Mouse (Mus musculus): Measurements from ENCODE around the gene Elmo1.

Gene Elmo1

DNA sequence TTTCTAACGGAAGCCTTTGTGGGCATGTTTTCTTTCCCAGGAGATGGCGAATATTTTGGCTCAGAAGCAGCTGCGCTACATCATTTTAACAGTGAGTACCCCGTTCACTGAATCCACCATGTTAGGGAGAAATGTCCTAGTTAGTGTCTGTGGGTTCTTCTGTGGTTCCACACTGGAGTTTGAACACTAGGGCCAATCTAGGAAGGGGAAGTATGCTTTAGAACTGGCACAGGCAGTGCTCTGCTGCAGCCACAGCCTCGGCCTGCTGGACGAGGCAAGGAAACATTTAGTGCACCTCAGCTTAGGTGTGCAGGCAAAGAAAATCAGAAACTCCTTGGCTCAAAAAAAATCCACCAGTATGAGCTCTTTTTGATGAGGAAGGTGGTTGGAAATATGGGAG lies 196.3 kb downstream of the Elmo1 start:
- DNase-seq = no peak

DNA sequence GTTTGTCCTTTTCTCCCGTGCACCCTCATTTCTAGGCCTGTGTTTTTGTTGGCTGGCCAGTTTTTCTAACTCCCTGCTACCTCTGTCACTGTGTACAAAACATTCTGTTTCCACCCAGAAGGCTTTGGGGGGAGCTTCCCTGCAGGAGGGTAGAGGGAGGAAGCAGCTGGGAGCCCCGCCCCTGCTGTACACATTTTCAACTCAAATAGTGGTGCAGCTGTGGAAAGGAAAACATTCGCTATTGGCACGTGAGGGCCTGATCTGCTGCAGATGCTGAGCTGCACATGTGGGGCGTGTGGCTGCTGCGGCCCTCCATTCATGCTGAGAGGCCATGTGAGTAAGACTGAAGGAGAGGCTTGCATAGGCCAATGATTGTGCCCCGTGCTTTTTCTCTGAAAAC lies 198.0 kb downstream of the Elmo1 start:
- no peak for DNase-seq

DNA sequence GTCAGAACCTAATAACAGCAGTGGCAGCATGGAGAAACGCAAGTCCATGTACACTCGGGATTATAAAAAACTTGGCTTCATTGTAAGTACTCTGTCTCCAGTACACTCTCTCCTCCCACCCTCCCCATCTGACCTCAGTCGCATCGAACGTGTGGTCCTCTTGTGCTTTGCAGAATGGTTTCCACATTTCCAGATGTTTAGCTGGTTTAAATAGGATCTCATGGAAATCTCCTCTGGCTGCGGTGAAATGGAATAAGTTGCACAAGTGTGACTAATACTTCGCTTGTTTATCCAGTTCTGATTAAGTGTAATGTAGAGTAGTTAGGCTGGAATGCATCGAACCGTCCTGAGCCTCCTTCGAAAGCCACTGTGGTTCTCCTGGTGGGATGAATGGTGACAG lies 200.0 kb downstream of the Elmo1 start:
- DNase-seq = no peak

DNA sequence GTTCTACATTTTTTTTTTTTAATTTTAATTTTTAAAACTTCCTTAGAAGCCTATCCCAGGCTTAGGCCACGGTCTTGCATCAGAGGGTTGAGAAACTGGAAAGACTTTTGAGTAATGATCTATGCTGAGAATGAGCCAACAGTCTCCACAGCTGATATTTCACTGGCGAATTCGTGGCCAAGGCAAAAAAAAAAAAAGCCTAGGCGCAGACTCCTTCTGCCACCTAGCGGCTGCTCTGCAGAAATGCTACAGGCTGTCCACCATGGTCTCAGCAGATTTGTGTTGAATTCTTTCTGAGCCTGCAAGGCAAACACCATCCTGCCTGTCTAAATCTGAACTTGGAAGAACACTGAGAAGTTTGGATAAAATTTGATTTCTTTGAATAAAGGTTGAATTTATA lies 202.0 kb downstream of the Elmo1 start:
- DNase-seq = peak; percentile 25

DNA sequence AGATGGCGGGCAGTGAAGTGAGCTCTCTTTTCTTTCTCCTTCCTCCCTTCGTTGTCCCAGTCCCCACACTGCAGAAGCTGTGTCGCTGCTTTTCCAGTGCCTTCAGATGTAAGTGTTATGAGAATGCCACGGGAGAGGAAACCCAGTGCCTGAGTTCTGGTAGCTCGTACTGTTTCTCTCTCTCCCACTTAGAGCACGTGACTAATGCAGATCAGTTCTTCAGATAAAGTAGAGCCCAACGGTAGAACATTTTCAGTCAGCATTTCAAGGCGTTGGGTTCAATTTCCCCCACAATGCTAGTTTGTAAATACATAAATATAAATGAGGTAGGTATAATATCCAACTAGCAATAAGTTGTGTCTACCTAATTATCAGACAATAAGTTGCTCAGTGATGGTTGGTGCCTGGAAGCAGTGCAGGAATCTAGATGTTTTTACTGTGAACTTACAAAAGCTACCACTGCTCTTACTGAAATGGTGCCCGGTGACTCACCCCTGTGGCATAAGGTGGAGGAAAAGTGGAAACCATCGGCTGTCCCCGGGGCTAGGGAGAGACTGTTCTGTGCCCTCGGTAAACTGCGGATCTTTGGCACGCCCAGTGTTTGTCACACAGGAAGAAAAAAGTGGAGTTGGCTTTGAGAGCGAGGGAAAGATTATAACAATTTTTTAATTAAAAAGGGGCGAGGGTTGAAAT lies 205.0 kb downstream of the Elmo1 start:
- no peak for DNase-seq

DNA sequence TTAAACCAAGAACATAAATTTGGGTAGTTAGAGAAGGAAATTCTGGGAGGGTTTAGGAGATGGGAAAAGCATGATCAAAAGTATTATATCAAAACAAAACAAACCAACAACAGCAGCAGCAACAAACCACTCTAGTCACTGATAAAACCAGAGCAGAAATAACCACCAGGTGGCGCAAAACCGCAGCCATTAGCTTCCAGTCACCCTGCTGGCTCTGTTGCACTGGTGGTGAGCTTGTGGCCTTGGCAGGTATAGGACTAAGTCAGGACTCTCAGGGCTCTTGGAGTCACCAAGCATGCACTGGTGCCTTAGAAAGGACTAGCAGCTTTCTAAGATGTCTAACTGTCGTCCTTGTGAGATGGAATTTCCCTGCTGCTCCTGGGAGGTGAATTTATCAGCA lies 207.4 kb downstream of the Elmo1 start:
- DNase-seq = peak; percentile 56

DNA sequence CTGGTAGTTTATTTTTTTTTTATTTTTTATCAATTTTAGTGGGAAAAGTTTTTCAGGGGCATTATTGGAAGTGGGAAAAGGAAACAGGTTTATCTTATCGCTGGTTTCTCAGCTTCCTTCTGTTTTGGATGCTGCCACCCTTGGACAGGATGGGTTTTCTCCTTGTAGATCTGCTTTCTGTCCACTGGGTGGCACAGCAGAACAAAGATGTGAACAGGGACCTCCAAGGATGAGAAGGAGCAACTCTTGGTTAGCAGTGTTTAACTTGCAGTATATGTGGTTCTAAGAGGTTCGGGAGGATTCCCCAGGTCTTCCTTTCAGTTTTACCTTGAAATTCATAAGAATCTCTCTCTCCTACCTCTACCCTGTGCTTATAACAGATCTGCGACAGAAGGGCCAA lies 209.0 kb downstream of the Elmo1 start:
- peak; percentile 30 for DNase-seq

DNA sequence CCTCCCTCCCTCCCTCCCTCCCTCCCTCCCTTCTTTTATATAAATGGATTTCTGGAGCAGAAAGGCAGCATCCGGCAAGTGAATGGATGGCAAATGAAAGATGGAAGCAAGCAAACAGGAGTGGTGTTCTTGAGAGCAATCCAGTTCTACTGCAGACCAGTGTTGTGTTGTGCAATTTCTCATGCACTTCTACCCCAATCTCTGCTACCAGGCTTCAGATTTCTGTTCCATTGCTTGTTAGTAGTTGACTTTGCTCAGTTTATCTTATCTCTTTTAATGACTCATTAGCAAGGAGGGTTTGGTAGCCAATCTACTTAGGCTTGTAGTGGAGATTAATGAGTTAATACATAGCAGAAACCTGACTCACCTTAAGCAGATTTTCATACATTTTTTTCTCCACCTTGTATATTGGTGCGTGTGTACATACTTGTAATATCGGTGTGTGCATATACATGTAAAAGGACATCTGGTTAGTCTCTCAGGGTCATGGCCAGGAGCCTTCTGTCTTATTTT lies 209.7 kb downstream of the Elmo1 start:
- DNase-seq = no peak

DNA sequence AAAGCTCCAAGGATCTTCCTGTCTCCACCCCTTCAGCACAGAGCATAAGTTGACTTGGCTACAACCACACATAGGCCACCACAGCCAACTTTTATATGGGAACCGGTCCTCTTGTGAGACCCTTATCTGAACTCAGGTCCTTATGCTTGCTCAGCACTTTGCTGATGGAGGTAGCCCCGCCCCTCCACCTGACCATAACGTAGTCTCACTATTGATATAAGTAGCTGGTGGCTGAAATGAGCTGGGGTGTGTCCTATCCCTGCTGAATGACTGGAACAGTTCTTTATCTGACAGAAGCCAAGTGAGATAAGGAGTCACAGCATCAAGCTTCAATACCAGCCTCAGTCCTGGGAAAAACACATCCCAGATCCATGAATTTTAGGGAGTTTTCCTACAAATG lies 210.2 kb downstream of the Elmo1 start:
- DNase-seq = no peak

DNA sequence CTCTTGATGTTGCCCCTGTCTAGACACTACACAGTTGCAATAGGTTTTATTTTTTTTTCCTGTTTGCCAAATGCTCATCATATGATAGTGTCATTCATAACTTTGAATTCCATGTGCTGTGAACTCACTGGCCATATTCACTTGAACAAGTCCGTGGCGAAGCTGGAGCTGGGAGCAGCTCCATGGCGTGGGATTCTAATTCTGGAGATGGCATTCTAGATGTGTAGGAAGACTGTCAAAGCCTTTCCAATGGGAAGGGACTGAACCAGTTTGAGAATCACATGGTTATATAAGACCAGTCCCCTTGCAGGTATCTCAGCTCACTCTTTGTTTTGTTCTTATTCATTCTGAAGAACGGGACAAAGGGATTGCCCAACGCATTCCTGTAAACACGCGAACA lies 211.4 kb downstream of the Elmo1 start:
- no peak for DNase-seq

DNA sequence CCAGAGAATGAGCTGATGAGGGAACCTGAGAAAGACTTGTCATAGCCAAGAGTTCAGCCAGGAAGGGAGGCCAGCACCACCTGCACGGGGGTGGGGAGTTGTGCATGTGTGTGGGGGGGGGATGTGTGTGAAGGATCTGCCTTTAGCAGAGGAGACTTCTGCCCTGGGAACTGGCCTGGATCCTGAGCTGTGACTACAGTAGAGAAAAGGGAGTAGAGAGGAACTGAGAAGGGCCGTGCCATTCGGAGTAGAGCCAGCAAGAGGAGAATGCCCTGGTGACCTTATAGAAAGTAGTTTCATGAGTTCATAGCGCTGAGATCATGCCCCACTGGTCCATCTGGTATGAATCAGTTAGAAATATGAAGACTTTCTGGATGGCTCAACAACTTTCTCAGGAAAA lies 215.2 kb downstream of the Elmo1 start:
- DNase-seq = no peak

DNA sequence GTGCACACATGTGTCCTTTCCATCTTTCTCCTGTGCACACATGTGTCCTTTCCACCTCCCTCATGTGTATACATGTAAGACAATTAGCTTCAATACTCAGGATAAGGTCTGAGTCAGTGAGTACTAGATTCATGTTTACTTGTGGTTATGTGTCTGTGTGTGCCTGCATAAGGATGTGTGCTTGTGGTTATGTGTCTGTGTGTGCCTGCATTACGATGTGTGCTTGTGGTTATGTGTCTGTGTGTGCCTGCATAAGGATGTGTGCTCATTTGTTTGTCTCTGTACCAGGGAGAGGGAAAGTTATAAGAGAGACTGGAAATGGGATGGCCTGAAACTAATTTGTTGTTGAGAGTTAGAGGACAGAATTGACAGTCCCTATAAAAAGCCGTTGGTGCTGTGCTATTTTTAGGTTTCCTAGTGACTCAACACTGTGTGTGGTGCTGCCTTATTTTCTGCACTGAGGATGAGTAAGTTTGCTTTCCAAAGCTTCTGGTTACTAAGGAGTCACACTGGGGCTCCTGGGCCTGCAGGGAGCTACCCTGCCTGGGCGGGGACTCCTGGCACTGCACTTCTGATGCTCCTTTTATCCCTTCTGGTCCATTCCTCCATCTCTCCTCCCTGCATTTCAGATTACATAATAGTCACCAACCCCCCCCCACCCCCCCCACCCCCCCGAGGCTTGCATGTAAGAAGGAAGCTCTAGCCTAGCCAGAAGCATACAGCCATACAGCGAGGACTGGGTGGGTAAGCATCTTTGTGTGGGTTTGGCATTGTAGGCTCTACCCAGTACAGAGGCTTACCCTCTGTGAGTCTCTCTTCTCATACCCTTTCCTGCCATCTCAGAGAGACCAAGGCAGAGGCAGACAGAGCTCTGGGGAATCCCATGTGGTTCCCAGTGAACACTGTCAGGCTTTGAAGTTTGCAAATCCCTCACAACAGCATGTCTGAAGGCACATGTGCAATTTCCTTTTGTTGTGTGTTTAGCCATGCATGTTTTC lies 216.1 kb downstream of the Elmo1 start:
- DNase-seq = peak; percentile 19

DNA sequence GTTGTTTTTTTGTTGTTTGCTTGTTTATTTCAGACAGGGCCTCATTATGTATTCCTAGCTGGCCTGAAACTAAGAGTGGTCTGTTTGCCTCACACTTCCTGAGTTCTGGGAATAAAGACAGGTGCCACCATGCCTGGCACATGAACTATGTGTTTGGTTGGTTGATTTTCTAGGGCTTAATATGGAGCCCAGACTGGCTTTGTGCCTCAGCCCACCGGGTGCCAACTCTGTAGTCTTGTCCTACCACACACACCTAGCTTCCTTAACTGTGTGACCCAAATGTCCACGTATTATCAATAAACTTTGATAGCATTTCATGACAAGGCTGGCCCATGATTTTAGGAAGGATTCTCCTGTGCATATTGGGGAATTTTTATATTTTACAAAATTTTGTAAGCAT lies 217.0 kb downstream of the Elmo1 start:
- DNase-seq = no peak

DNA sequence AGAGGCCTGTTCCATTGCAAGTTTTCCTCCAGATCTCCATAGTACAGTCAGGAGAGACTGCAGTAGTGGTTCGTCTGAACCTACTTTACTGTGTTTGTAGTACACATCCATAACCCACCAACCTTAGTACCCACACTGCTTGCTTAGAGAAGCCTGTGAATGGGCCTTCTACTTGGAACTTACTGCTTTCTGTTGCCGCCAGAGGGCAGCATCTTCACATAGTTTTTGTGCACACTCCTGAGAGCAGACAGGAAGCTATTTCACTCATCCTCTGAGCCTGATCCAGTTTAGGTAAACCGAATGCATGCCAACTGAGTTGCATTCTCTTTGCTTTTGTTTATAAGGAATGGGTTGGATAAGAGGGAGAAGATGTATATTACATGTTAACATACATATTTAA lies 221.2 kb downstream of the Elmo1 start:
- peak; percentile 80 for DNase-seq

DNA sequence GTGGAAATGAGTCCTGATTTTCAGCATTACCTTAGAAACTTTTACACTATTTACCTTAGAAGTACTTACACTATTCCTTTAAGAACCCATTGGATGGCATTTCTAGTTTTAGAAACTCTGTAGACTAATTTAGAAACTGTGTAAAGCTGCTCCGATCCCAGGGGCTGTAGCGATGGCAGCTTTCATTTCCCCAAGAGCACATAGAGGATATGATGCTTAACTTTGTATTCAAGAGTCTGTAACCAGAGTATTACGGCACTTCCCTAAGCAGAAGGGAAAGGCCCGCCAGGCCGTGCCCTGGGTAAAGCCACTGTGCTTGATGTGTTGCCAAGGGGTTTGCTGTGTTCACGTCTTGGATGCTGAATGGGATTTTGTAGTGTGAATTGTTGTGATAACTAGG lies 222.9 kb downstream of the Elmo1 start:
- no peak for DNase-seq

DNA sequence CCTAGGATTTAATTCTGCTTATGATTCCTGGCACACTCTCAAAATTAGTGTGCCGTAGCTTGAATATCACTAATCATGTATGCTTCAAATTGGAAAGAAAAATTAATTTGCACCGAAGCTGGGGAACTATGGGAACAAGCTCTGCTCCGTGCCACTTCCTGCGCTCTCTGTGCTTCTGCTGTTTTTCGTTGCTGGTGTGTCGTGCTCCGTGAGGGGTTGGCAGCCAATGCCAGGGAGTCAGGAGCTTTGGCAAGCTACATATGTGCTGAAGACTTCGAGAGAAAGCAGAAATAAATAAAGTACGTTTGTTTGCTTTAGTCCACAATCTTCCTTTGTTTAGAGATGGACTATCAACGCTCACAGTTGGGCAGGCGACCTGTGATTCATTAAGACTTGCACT lies 225.7 kb downstream of the Elmo1 start:
- no peak for DNase-seq

DNA sequence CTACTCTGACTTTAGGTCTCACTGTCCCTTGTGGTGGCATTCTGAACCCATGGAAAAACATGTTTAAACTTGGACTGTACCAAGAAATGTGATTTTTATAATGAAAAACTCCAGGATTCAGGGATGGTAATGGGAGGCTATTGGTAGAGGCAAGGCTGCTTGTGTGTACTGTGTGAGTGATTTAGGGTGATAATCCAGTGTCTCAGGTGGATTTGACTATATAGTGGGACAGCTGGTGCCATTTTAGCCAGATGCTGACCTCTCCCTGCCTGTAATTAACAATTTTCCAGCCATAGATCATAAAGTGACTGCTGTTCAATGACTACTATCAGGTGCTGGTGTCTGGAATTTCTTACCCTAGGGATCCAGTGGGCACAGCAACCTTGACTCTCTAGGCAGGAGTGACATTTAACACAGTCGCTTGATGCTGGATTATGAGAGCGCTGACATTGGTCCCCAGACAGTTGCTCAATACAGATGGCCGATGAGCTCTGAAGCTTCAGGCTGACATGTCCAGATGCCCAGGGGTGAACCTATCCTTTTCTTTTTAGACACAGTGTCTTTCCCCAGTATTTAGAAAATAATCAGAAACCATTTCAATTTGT lies 228.3 kb downstream of the Elmo1 start:
- no peak for DNase-seq

DNA sequence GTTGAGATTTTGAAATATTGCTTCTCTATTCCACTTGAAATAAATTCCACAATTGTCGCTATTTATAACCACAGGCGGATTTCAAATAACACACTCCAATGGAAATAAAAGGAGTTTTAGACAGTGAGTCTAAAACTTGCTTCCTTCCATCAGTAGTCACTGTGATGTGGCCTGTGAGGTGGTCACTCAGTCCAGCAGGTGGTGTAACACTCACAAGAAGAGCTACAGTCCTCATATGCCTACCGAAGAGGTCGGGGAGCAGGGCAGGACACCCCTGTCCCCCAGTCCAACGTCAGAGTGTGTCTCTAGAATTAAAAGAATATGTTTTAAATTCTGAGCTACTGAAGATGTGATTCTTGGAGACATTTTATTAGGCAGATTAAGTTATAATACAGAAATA lies 229.8 kb downstream of the Elmo1 start:
- DNase-seq = no peak

DNA sequence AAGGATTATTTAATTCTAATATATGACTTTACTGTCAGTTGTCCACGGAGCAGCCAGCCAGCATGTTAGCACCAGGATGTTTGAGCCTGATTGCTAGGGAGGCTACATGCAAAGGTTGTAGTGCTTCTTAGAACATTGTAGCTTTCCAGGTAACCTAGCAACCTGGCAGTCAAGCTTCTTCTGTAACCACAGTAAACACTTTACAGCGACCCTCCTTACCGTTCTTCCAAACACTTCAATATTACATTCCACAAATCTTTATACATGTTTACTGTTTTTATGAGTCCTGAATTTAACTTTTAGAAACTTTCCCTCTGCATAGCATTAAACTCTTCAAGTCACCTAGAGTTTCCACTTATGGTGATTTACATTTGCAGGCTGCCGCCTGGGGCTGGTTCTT lies 233.1 kb downstream of the Elmo1 start:
- no peak for DNase-seq

DNA sequence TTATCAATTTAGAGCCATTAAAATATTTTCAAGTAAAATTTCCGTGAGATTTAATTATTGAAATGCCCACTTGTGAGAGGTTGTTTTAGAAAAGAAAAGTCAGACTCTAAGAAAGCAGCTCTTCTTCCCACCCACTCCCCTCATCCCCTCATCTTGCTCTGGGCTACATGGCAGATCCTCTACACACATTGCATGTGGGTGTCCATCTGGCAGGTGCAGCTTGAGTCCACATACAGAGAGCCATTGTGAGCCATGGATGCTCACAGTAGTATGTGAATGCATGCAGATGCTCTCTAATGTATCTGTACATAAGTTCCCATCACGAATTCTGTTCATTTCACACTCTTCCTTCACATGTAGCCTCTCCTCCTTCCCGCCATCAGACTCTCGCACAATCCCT lies 236.7 kb downstream of the Elmo1 start:
- DNase-seq = no peak

DNA sequence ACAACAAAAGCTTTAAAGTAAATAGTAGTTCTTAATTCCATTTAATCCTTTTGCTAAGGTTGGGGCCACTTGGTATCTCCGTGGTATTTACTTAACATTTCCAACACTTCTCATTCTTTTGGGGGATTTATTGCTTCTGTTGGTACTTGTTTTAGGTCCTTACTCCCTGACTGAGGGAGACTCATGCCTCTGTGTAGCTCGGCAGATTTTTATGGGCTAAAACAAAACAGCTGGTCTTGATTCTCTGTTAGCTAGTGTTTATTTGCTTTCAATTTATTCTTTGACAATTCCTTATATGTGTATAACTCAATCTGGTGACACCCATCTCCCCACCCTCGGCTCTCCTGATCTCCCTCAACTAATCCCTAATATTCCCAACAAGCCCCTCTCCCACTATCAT lies 237.6 kb downstream of the Elmo1 start:
- no peak for DNase-seq

DNA sequence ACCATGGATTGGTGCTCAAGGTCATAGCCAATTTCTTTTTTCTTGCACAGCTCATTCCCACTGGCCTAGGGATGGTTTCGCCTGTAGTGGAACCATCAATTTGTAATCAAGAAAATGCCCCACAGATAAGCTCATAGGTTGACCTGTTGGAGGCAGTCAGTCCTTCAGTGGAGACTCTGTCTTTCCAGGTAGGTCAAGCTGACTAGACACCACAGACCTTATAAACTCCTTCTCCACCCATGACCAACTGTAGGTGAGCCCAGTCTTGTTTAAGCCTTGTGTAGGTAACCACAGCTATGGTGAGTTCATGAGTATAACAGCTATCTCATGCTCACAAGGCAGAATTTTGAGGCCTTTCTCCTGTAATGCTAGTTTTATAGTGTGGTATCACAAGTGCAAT lies 238.3 kb downstream of the Elmo1 start:
- no peak for DNase-seq

DNA sequence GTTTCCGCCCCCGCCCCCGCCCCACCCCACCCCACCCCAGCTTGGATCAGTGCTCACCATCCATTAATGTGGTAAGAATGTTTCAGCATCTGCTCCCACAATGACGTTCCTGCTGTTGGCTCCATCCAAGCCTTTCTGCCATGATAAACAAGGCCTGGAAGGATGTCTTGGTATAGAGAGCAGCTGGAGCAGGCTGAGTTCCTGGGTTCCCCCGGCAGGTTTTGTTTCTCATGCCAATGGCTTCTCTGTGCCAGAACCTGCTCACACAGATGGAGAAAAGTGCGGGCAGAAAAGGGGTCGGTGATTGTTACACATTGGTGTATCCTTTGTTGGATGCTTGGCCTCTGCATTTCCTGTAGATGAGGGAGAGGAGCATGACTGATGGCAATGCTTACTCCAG lies 240.6 kb downstream of the Elmo1 start:
- DNase-seq = no peak
